24 mouse cellular contexts compared by ENCODE assay signal in genomic region chr2:158161761-158162160, GRCm38 (mm10). TPM values are rescaled to one million over a fixed set of nuclear protein-coding genes. Genes with fewer than 3 reads are reported as not detected.
DNase-seq lines count a peak whose midpoint lies in the region; ATAC-seq lines count a peak whose summit lies in the region.
"Had no signal": no experiment of that assay in that cellular context is flagged by ENCODE, and none has a peak within 500 bp of the region (broad histone marks: within the 10 kb centered on the region; RNA-seq: fewer than 3 reads in every experiment).

No protein-coding gene starts in this region.

- no peak overlapping the region for H3K4me3 ChIP-seq in lung, embryonic 16.5 days (ENCODE audit: low read length)
- H3K4me3 ChIP-seq in intestine, embryonic 16.5 days (ENCODE audit: low read length) = no peak overlapping the region
- H3K4me3 ChIP-seq in stomach, embryonic 14.5 days (ENCODE audit: low read depth, low read length) = no peak overlapping the region
- H3K4me3 ChIP-seq: embryonic facial prominence, embryonic 15.5 days; heart, adult 2 months; hindbrain, embryonic 15.5 days; midbrain, embryonic 13.5 days; myocyte had no signal

- H3K27me3 ChIP-seq in lung, embryonic 16.5 days (ENCODE audit: control insufficient read depth, insufficient read depth, low read depth, low read length) = no peaks in the 10 kb centered on the region
- H3K27me3 ChIP-seq in intestine, embryonic 16.5 days (replicated peaks; ENCODE audit: control insufficient read depth, insufficient read depth, low read length) = no peaks in the 10 kb centered on the region
- H3K27me3 ChIP-seq in stomach, embryonic 14.5 days (ENCODE audit: control insufficient read depth, insufficient read depth, low read length) = no peaks in the 10 kb centered on the region
- H3K27me3 ChIP-seq: embryonic facial prominence, embryonic 15.5 days; hindbrain, embryonic 15.5 days; midbrain, embryonic 13.5 days had no signal

- no peaks in the 10 kb centered on the region for H3K36me3 ChIP-seq in lung, embryonic 16.5 days (ENCODE audit: control insufficient read depth, insufficient read depth, low read length)
- no peaks in the 10 kb centered on the region for H3K36me3 ChIP-seq in intestine, embryonic 16.5 days (ENCODE audit: control insufficient read depth, insufficient read depth, low read length)
- no peaks in the 10 kb centered on the region for H3K36me3 ChIP-seq in stomach, embryonic 14.5 days (ENCODE audit: control insufficient read depth, insufficient read depth, low read length)
- H3K36me3 ChIP-seq: embryonic facial prominence, embryonic 15.5 days; G1E; hindbrain, embryonic 15.5 days; midbrain, embryonic 13.5 days had no signal

- H3K9me3 ChIP-seq in lung, embryonic 16.5 days (ENCODE audit: control insufficient read depth, low read length) = no peaks in the 10 kb centered on the region
- no peaks in the 10 kb centered on the region for H3K9me3 ChIP-seq in intestine, embryonic 16.5 days (ENCODE audit: control insufficient read depth, low read length)
- no peaks in the 10 kb centered on the region for H3K9me3 ChIP-seq in stomach, embryonic 14.5 days (ENCODE audit: control insufficient read depth, low read depth, low read length)
- H3K9me3 ChIP-seq: embryonic facial prominence, embryonic 15.5 days; G1E; hindbrain, embryonic 15.5 days; midbrain, embryonic 13.5 days had no signal

- H3K27ac ChIP-seq in lung, embryonic 16.5 days (ENCODE audit: low read length) = peak overlapping the region; percentile 52; the same call in 1 of the 2 replicates
- H3K27ac ChIP-seq in intestine, embryonic 16.5 days (ENCODE audit: low read length) = peak overlapping the region; percentile 38
- peak overlapping the region; percentile 53; the same call in 1 of the 2 replicates for H3K27ac ChIP-seq in stomach, embryonic 14.5 days (ENCODE audit: low read length)
- H3K27ac ChIP-seq: embryonic facial prominence, embryonic 15.5 days; heart, adult 2 months; hindbrain, embryonic 15.5 days; kidney, postnatal 0 days; macrophage; midbrain, embryonic 13.5 days had no signal

- H3K4me1 ChIP-seq in lung, embryonic 16.5 days (replicated peaks; ENCODE audit: control insufficient read depth, insufficient read depth, low read length) = peaks cover 13% of the 10 kb centered on the region
- H3K4me1 ChIP-seq in intestine, embryonic 16.5 days (ENCODE audit: control insufficient read depth, insufficient read depth, low read length) = peaks cover 16% of the 10 kb centered on the region
- H3K4me1 ChIP-seq in stomach, embryonic 14.5 days (ENCODE audit: control insufficient read depth, insufficient read depth, low read length) = 0 out of 2 replicates have a peak, but pooled peaks cover 15% of the 10 kb centered on the region
- H3K4me1 ChIP-seq: embryonic facial prominence, embryonic 15.5 days; hindbrain, embryonic 15.5 days; midbrain, embryonic 13.5 days had no signal

- H3K4me2 ChIP-seq in lung, embryonic 16.5 days (ENCODE audit: low read depth, low read length) = no peak overlapping the region
- H3K4me2 ChIP-seq in intestine, embryonic 16.5 days (ENCODE audit: low read depth, low read length) = no peak overlapping the region
- H3K4me2 ChIP-seq in stomach, embryonic 14.5 days (replicated peaks; ENCODE audit: low read depth, low read length) = no peak overlapping the region
- H3K4me2 ChIP-seq: embryonic facial prominence, embryonic 15.5 days; hindbrain, embryonic 15.5 days; midbrain, embryonic 13.5 days had no signal

- WGBS in lung, embryonic 16.5 days = 67% methylated on average over 6 of the region's 6 CpGs
- 70% methylated on average over 6 of the region's 6 CpGs for WGBS in intestine, embryonic 16.5 days
- WGBS in stomach, embryonic 14.5 days = 58% methylated on average over 6 of the region's 6 CpGs

- DNase-seq in lung, postnatal 10 days = no peak
- DNase-seq in NIH3T3 (ENCODE audit: low read depth) = peak; percentile 40
- no peak for DNase-seq in cerebellum, adult 11-12 months
- DNase-seq in kidney, postnatal 10 days = no peak
- DNase-seq in urinary bladder, adult 18-20 months (ENCODE audit: low spot score in 2 of 2) = no peak
- DNase-seq: adrenal gland, postnatal 14 days; cerebellum, postnatal 10 days; embryo, embryonic 11 days; forebrain, postnatal 0 days; heart, adult 2 months; heart, postnatal 36 days; kidney, adult 18-20 months; right cerebral cortex, postnatal 14 days; thymus, postnatal 36 days had no signal

- peak; percentile 59 for ATAC-seq in lung, embryonic 16.5 days (ENCODE audit: low read depth)
- peak; percentile 20; the same call in 1 of the 2 replicates for ATAC-seq in intestine, embryonic 16.5 days
- no peak for ATAC-seq in stomach, embryonic 14.5 days (ENCODE audit: insufficient number of reproducible peaks, insufficient read depth, low FRiP score, low read depth)
- ATAC-seq: forebrain, postnatal 0 days; midbrain, embryonic 13.5 days had no signal

- H3K9ac ChIP-seq in lung, embryonic 16.5 days (ENCODE audit: low read length) = no peak overlapping the region
- H3K9ac ChIP-seq in intestine, embryonic 16.5 days (ENCODE audit: low read depth, low read length) = no peak overlapping the region
- no peak overlapping the region for H3K9ac ChIP-seq in stomach, embryonic 14.5 days (replicated peaks; ENCODE audit: low read depth, low read length)
- H3K9ac ChIP-seq: embryonic facial prominence, embryonic 15.5 days; forebrain, postnatal 0 days; hindbrain, embryonic 15.5 days; midbrain, embryonic 13.5 days had no signal

RNA-seq across cellular contexts. Expression of gene Tgm2, which starts 15.5 kb away (rescaled TPM):
- polyA plus RNA-seq in lung, embryonic 16.5 days (2015; fragmentation: Nextera tagmentation; extraction: Ambion mirVana) = 75.8 and 81.6 TPM in 2 replicates
- 94.9 and 96.5 TPM in 2 replicates for polyA plus RNA-seq in intestine, embryonic 16.5 days (2015; fragmentation: Nextera tagmentation; extraction: Ambion mirVana)
- polyA plus RNA-seq in stomach, embryonic 14.5 days (2014; fragmentation: Nextera tagmentation; extraction: Ambion mirVana) = 56.0 and 63.4 TPM in 2 replicates
